Mouse (Mus musculus): ENCODE results near the gene Prr36. TPM values are rescaled to one million over a fixed set of nuclear protein-coding genes. Genes with fewer than 3 reads are reported as not detected.
A peak's percentile ranks its signal among the peaks of the same experiment; 100 is the strongest.

Prr36 gene
- total and polyA plus RNA-seq, 3 experiments = 0.16 to 0.60 (median 0.36) TPM

GRCm38 (mm10) chr8:4230612-4231351, 13.5 kb upstream of the Prr36 start:
- no peak for TF ChIP-seq GATA2 (IDR thresholded peaks at IDR 0.05; ENCODE audit: borderline replicate concordance, low read depth, low read length)
- no peak for TF ChIP-seq CTCF (IDR thresholded peaks at IDR 0.05; ENCODE audit: low read depth, low read length)
- TF ChIP-seq GATA1 (IDR thresholded peaks at IDR 0.05; ENCODE audit: borderline replicate concordance, low read length) = no peak
- TF ChIP-seq TAL1 (conservative IDR thresholded peaks at IDR 0.05; ENCODE audit: low read depth, low read length) = no peak
- no peak for TF ChIP-seq POLR2AphosphoS5 (IDR thresholded peaks at IDR 0.05; ENCODE audit: insufficient replicate concordance, low read depth, low read length)
- Histone ChIP-seq H3K27me3 (ENCODE audit: insufficient read depth, low read length) (peaks cover 67% of the 10 kb centered on the region), H3K4me3 (ENCODE audit: low read depth, low read length) (no peak overlapping the region), H3K36me3 (replicated peaks) (no peaks in the 10 kb centered on the region), H3K4me1 (ENCODE audit: insufficient read depth, low read depth, low read length) (peaks cover 2% of the 10 kb centered on the region; the same call in 1 of the 2 replicates), H3K9me3 (replicated peaks) (no peaks in the 10 kb centered on the region)
- ATAC-seq (ENCODE audit: extremely low read depth, insufficient number of reproducible peaks, low FRiP score, poor library complexity, severe bottlenecking) (peak; percentile 8; the same call in 1 of the 2 replicates), DNase-seq (ENCODE audit: low spot score) (no peak)

- no peak for ATAC-seq (ENCODE audit: extremely low read depth, insufficient number of reproducible peaks, low FRiP score, poor library complexity, severe bottlenecking)
- Histone ChIP-seq H3K27me3 (ENCODE audit: insufficient read depth, low read length) (peaks cover 58% of the 10 kb centered on the region), H3K4me1 (ENCODE audit: insufficient read depth, low read depth, low read length) (peaks cover 2% of the 10 kb centered on the region; the same call in 1 of the 2 replicates), H3K9me3 (replicated peaks) (no peaks in the 10 kb centered on the region), H3K4me3 (ENCODE audit: low read depth, low read length) (no peak overlapping the region), H3K36me3 (replicated peaks) (no peaks in the 10 kb centered on the region)
- no peak for DNase-seq (ENCODE audit: low spot score)
- no peak for TF ChIP-seq TAL1 (conservative IDR thresholded peaks at IDR 0.05; ENCODE audit: low read depth, low read length)
- no peak for TF ChIP-seq POLR2AphosphoS5 (IDR thresholded peaks at IDR 0.05; ENCODE audit: insufficient replicate concordance, low read depth, low read length)
- TF ChIP-seq CTCF (IDR thresholded peaks at IDR 0.05; ENCODE audit: low read depth, low read length) = no peak
- TF ChIP-seq GATA1 (IDR thresholded peaks at IDR 0.05; ENCODE audit: borderline replicate concordance, low read length) = no peak
- TF ChIP-seq GATA2 (IDR thresholded peaks at IDR 0.05; ENCODE audit: borderline replicate concordance, low read depth, low read length) = no peak
Measured at GRCm38 (mm10) chr8:4229784-4230183, 12.5 kb upstream of the Prr36 start.

- Histone ChIP-seq H3K4me3 (ENCODE audit: low read depth, low read length) (no peak overlapping the region), H3K36me3 (replicated peaks) (no peaks in the 10 kb centered on the region), H3K9me3 (replicated peaks) (no peaks in the 10 kb centered on the region), H3K4me1 (ENCODE audit: insufficient read depth, low read depth, low read length) (peaks cover 2% of the 10 kb centered on the region; the same call in 1 of the 2 replicates), H3K27me3 (ENCODE audit: insufficient read depth, low read length) (peaks cover 62% of the 10 kb centered on the region)
- TF ChIP-seq CTCF (IDR thresholded peaks at IDR 0.05; ENCODE audit: low read depth, low read length) (no peak), GATA1 (IDR thresholded peaks at IDR 0.05; ENCODE audit: borderline replicate concordance, low read length) (no peak), POLR2AphosphoS5 (IDR thresholded peaks at IDR 0.05; ENCODE audit: insufficient replicate concordance, low read depth, low read length) (no peak), TAL1 (conservative IDR thresholded peaks at IDR 0.05; ENCODE audit: low read depth, low read length) (no peak), GATA2 (IDR thresholded peaks at IDR 0.05; ENCODE audit: borderline replicate concordance, low read depth, low read length) (no peak)
- DNase-seq (ENCODE audit: low spot score) (no peak), ATAC-seq (ENCODE audit: extremely low read depth, insufficient number of reproducible peaks, low FRiP score, poor library complexity, severe bottlenecking) (no peak)
Measured at GRCm38 (mm10) chr8:4227919-4228318, 10.7 kb upstream of the Prr36 start.

GRCm38 (mm10) chr8:4226739-4227347, 9.6 kb upstream of the Prr36 start, which contains the start of gene Lrrc8e:
Lrrc8e (plus strand) TSS chr8:4226827.
- ATAC-seq (ENCODE audit: extremely low read depth, insufficient number of reproducible peaks, low FRiP score, poor library complexity, severe bottlenecking) = no peak
- H3K9me3 ChIP-seq (replicated peaks) = no peaks in the 10 kb centered on the region
- H3K36me3 ChIP-seq (replicated peaks) = no peaks in the 10 kb centered on the region
- peaks cover 2% of the 10 kb centered on the region; the same call in 1 of the 2 replicates for H3K4me1 ChIP-seq (ENCODE audit: insufficient read depth, low read depth, low read length)
- peaks cover 61% of the 10 kb centered on the region for H3K27me3 ChIP-seq (ENCODE audit: insufficient read depth, low read length)
- DNase-seq (ENCODE audit: low spot score) = no peak
- TF ChIP-seq POLR2AphosphoS5 (IDR thresholded peaks at IDR 0.05; ENCODE audit: insufficient replicate concordance, low read depth, low read length) (no peak), CTCF (IDR thresholded peaks at IDR 0.05; ENCODE audit: low read depth, low read length) (no peak), GATA2 (IDR thresholded peaks at IDR 0.05; ENCODE audit: borderline replicate concordance, low read depth, low read length) (no peak), GATA1 (IDR thresholded peaks at IDR 0.05; ENCODE audit: borderline replicate concordance, low read length) (no peak), TAL1 (conservative IDR thresholded peaks at IDR 0.05; ENCODE audit: low read depth, low read length) (no peak)
- H3K4me3 ChIP-seq (ENCODE audit: low read depth, low read length) = no peak within 1 kb of the TSS; the same call in 1 of the 2 replicates

GRCm38 (mm10) chr8:4226323-4226722, 9.1 kb upstream of the Prr36 start:
- DNase-seq (ENCODE audit: low spot score) (no peak), ATAC-seq (ENCODE audit: extremely low read depth, insufficient number of reproducible peaks, low FRiP score, poor library complexity, severe bottlenecking) (no peak)
- H3K9me3 ChIP-seq (replicated peaks) = no peaks in the 10 kb centered on the region
- no peaks in the 10 kb centered on the region for H3K36me3 ChIP-seq (replicated peaks)
- no peak overlapping the region for H3K4me3 ChIP-seq (ENCODE audit: low read depth, low read length)
- TF ChIP-seq GATA1 (IDR thresholded peaks at IDR 0.05; ENCODE audit: borderline replicate concordance, low read length) = no peak
- H3K4me1 ChIP-seq (ENCODE audit: insufficient read depth, low read depth, low read length) = peaks cover 2% of the 10 kb centered on the region; the same call in 1 of the 2 replicates
- peaks cover 56% of the 10 kb centered on the region for H3K27me3 ChIP-seq (ENCODE audit: insufficient read depth, low read length)

- no peaks in the 10 kb centered on the region for H3K9me3 ChIP-seq (replicated peaks)
- no peak overlapping the region for H3K4me3 ChIP-seq (ENCODE audit: low read depth, low read length)
- no peaks in the 10 kb centered on the region for H3K36me3 ChIP-seq (replicated peaks)
- no peaks in the 10 kb centered on the region for H3K4me1 ChIP-seq (ENCODE audit: insufficient read depth, low read depth, low read length)
- ATAC-seq (ENCODE audit: extremely low read depth, insufficient number of reproducible peaks, low FRiP score, poor library complexity, severe bottlenecking) (no peak), DNase-seq (ENCODE audit: low spot score) (no peak)
- no peak for TF ChIP-seq POLR2AphosphoS5 (IDR thresholded peaks at IDR 0.05; ENCODE audit: insufficient replicate concordance, low read depth, low read length)
- no peak for TF ChIP-seq CTCF (IDR thresholded peaks at IDR 0.05; ENCODE audit: low read depth, low read length)
- H3K27me3 ChIP-seq (ENCODE audit: insufficient read depth, low read length) = peaks cover 50% of the 10 kb centered on the region
Measured at GRCm38 (mm10) chr8:4222059-4222458, 4.8 kb upstream of the Prr36 start.

Measured in G1E (cell line).